Mouse (Mus musculus) olfactory bulb, adult 2 months (tissue): Measurements from ENCODE around the gene Ror2. TPM values are rescaled to one million over a fixed set of nuclear protein-coding genes. Genes with fewer than 3 reads are reported as not detected.

ENCODE experiments used
- H3K27ac ChIP-seq: fragments of 200-500 bp; 2 replicates; pipeline ENCODE4 v1.5.1; 2012; ENCODE audit warnings: low read depth, low read length; ENCODE audit not compliant: insufficient read depth
- H3K4me1 ChIP-seq: fragments of 200-500 bp; 2 replicates; pipeline ENCODE4 v1.6.1; 2012; ENCODE audit warnings: low read length; ENCODE audit not compliant: control insufficient read depth, insufficient read depth
- H3K4me3 ChIP-seq: fragments of 200-500 bp; 2 replicates; pipeline ENCODE4 v1.5.1; 2012; ENCODE audit warnings: mild to moderate bottlenecking, low read depth, low read length, moderate library complexity; ENCODE audit not compliant: insufficient read depth
- CTCF ChIP-seq: fragments of 200-500 bp; IDR thresholded peaks from 2 replicates; pipeline ENCODE4 v1.5.1; 2012; ENCODE audit warnings: low read depth, mild to moderate bottlenecking, low read length, moderate library complexity; ENCODE audit not compliant: insufficient read depth
- POLR2A ChIP-seq: fragments of 200-500 bp; IDR thresholded peaks from 2 replicates; pipeline ENCODE4 v1.6.1; 2012; ENCODE audit warnings: mild to moderate bottlenecking, low read depth, low read length, moderate library complexity; ENCODE audit not compliant: insufficient read depth
- WGBS: fragments of 180-500 bp; shearing (Covaris S2); methylation state at CpG from one replicate; pipeline ENCODE4 v1.1.7; 2018; 5-methylcytosine and 5-hydroxymethylcytosine counted together
- polyA plus RNA-seq: library from polyadenylated mRNA; stranded (reverse); fragments of >200 nt; gene quantifications from 2 replicates; pipeline ENCODE4 v1.2.4, GENCODE M21; 2012; ENCODE audit warnings: low replicate concordance; ENCODE audit not compliant: missing spikeins, insufficient read depth, insufficient read length

The Ror2 gene
- polyA plus RNA-seq, 1 experiment = not detected

- 60% methylated on average over 11 of the region's 11 CpGs for WGBS
- TF ChIP-seq POLR2A = no peak
- no peak for TF ChIP-seq CTCF
- H3K4me3 ChIP-seq = no peak overlapping the region
- no peaks in the 10 kb centered on the region for H3K4me1 ChIP-seq
- no peak overlapping the region for H3K27ac ChIP-seq
Observed at GRCm38 (mm10) chr13:53067949-53068348, 218.0 kb downstream of the Ror2 start.

GRCm38 (mm10) chr13:53065122-53065521 lies 220.8 kb downstream of the Ror2 start:
- Histone ChIP-seq H3K27ac (no peak overlapping the region), H3K4me1 (no peaks in the 10 kb centered on the region), H3K4me3 (no peak overlapping the region)
- 89% methylated on average over 11 of the region's 11 CpGs for WGBS
- no peak for TF ChIP-seq POLR2A
- TF ChIP-seq CTCF = no peak

- TF ChIP-seq POLR2A (no peak), CTCF (no peak)
- H3K27ac ChIP-seq = no peak overlapping the region
- no peaks in the 10 kb centered on the region for H3K4me1 ChIP-seq
- H3K4me3 ChIP-seq = no peak overlapping the region
- WGBS = 97% methylated on average over 1 of the region's 1 CpGs
Observed at GRCm38 (mm10) chr13:53064681-53065080, 221.2 kb downstream of the Ror2 start.

Other genes with a start within 250 kb of the Ror2 start
- not detected in 2 replicates for gene Sptlc1, start 91.3 kb upstream of the Ror2 start, polyA plus RNA-seq
- not detected in 2 replicates for gene Msx2, start 186.9 kb upstream of the Ror2 start, polyA plus RNA-seq